Mouse (Mus musculus): Measurements from ENCODE around the gene Gtf3c3. TPM values are rescaled to one million over a fixed set of nuclear protein-coding genes. Genes with fewer than 3 reads are reported as not detected.
A peak's percentile ranks its signal among the peaks of the same experiment; 100 is the strongest.

Gene Gtf3c3
- polyA plus RNA-seq, 1 experiment from 2014 or later: 34.5 TPM

GRCm38 (mm10) chr1:54380978-54381914, 57.5 kb downstream of the Gtf3c3 start:
- Histone ChIP-seq H3K27ac (no peak overlapping the region), H3K4me1 (no peaks in the 10 kb centered on the region), H3K4me3 (no peak overlapping the region), H3K36me3 (0 out of 2 replicates have a peak, but pooled peaks cover 5% of the 10 kb centered on the region), H3K9me3 (replicated peaks) (no peaks in the 10 kb centered on the region), H3K27me3 (ENCODE audit: low read depth, poor library complexity, severe bottlenecking) (no peaks in the 10 kb centered on the region)
- DNase-seq (ENCODE audit: low spot score): peak; percentile 62
- 91% methylated on average over 9 of the region's 9 CpGs for WGBS

DNA sequence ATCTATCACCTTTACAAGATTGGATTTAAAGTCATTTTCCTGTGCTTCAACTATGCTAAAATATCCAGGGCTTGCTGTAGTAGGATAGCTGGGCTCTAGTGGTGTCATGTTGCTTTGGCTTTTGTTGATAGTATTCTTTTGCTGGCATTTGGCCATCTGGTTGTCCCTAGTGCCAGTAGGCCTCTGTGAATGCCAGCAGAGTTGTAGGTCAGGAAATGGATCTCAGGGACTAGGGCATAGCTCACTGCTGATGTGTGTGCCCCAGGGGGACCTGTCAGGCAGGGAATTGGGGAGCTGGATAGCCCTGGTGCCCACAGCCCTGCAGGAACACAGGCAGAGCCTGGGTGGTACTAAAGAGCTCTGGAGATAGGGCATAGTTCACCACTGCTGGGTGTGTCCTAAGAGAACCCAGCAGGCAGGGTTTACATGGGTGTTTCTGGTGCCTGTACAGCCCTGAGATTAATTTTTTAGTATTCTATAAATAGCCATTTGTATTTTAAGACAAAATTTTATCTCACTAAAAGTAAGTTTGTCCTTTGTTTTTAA, 61.2 kb downstream of the Gtf3c3 start:
- Histone ChIP-seq H3K27ac (no peak overlapping the region), H3K36me3 (0 out of 2 replicates have a peak, but pooled peaks cover 4% of the 10 kb centered on the region), H3K9me3 (replicated peaks) (no peaks in the 10 kb centered on the region), H3K4me1 (no peaks in the 10 kb centered on the region), H3K27me3 (ENCODE audit: low read depth, poor library complexity, severe bottlenecking) (no peaks in the 10 kb centered on the region), H3K4me3 (no peak overlapping the region)
- DNase-seq (ENCODE audit: low spot score): no peak

GRCm38 (mm10) chr1:54356566-54356965, 82.2 kb downstream of the Gtf3c3 start:
- Histone ChIP-seq H3K27me3 (ENCODE audit: low read depth, poor library complexity, severe bottlenecking) (no peaks in the 10 kb centered on the region), H3K9me3 (replicated peaks) (no peaks in the 10 kb centered on the region), H3K36me3 (no peaks in the 10 kb centered on the region), H3K4me3 (no peak overlapping the region), H3K27ac (no peak overlapping the region), H3K4me1 (no peaks in the 10 kb centered on the region)
- 86% methylated on average over 6 of the region's 6 CpGs for WGBS
- no peak for DNase-seq (ENCODE audit: low spot score)

GRCm38 (mm10) chr1:54355485-54355884, 83.3 kb downstream of the Gtf3c3 start:
- Histone ChIP-seq H3K4me1 (no peaks in the 10 kb centered on the region), H3K27ac (no peak overlapping the region), H3K36me3 (no peaks in the 10 kb centered on the region), H3K9me3 (replicated peaks) (no peaks in the 10 kb centered on the region), H3K27me3 (ENCODE audit: low read depth, poor library complexity, severe bottlenecking) (no peaks in the 10 kb centered on the region), H3K4me3 (no peak overlapping the region)
- no peak for DNase-seq (ENCODE audit: low spot score)
- 90% methylated on average over 5 of the region's 5 CpGs for WGBS

DNA sequence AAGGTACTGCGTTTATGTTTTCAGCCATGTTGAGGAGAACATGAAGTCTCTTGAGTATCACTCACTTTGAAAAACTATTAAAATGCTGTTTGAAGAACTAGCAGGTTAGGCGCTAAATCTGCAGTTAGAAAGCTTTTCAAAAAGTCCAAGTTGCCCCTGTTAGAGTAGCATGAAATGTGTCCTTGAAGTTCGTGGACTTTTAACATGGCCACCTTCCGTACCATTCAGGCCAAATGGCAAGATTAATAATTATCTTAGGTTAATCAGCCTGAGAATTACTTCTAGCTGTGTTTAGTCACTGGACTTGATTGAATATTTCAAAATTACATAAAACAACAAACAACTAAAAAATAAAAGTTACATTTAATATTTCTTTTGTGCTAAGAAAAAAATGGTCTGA, 84.0 kb downstream of the Gtf3c3 start:
- Histone ChIP-seq H3K36me3 (no peaks in the 10 kb centered on the region), H3K9me3 (replicated peaks) (no peaks in the 10 kb centered on the region), H3K4me3 (no peak overlapping the region), H3K27ac (no peak overlapping the region), H3K27me3 (ENCODE audit: low read depth, poor library complexity, severe bottlenecking) (no peaks in the 10 kb centered on the region), H3K4me1 (no peaks in the 10 kb centered on the region)
- no peak for DNase-seq (ENCODE audit: low spot score)
- 94% methylated on average over 4 of the region's 4 CpGs for WGBS

Other genes starting within 250 kb of the Gtf3c3 start
- gene Hecw2, start 243.8 kb downstream of the Gtf3c3 start, polyA plus RNA-seq (2016; fragmentation: Nextera tagmentation; extraction: Ambion mirVana): 2.5 TPM in 2 replicates
- gene Ccdc150, start 188.3 kb downstream of the Gtf3c3 start, polyA plus RNA-seq (2016; fragmentation: Nextera tagmentation; extraction: Ambion mirVana): 0.84 and 1.1 TPM in 2 replicates
- gene Pgap1, start 118.7 kb upstream of the Gtf3c3 start, polyA plus RNA-seq (2016; fragmentation: Nextera tagmentation; extraction: Ambion mirVana): 3.0 and 3.6 TPM in 2 replicates

Data from limb, embryonic 10.5 days (tissue).